Mouse (Mus musculus): ENCODE measurements around the gene Olfr98.

GRCm38 (mm10) chr17:37308483-37308882, 44.9 kb upstream of the Olfr98 start:
- TF ChIP-seq POLR2A (IDR thresholded peaks at IDR 0.05; ENCODE audit: insufficient read length, low read depth): no peak
- TF ChIP-seq CEBPB (IDR thresholded peaks at IDR 0.05; ENCODE audit: insufficient read depth, poor library complexity, severe bottlenecking): no peak
- no peak for TF ChIP-seq MYOD1 (IDR thresholded peaks at IDR 0.05; ENCODE audit: control insufficient read depth in 1 of 3, insufficient read length in 2 of 3, low read depth in 2 of 3)
- TF ChIP-seq POLR2AphosphoS2 (IDR thresholded peaks at IDR 0.05; ENCODE audit: insufficient read length, low read depth): no peak
- TF ChIP-seq USF1 (IDR thresholded peaks at IDR 0.05; ENCODE audit: low read depth): no peak
- TF ChIP-seq REST (IDR thresholded peaks at IDR 0.05; ENCODE audit: insufficient read depth, insufficient read length): no peak
- TF ChIP-seq E2F4 (IDR thresholded peaks at IDR 0.05; ENCODE audit: insufficient read depth): no peak
- no peak for TF ChIP-seq MAX (IDR thresholded peaks at IDR 0.05; ENCODE audit: low read depth)
- TF ChIP-seq TCF3 (IDR thresholded peaks at IDR 0.05; ENCODE audit: insufficient read length, low read depth): no peak
- TF ChIP-seq TCF12 (IDR thresholded peaks at IDR 0.05; ENCODE audit: insufficient read depth, poor library complexity, severe bottlenecking): no peak
